Mouse (Mus musculus) liver, postnatal 0 days (tissue): Measurements from ENCODE around the gene Fam124b.

Experiments used
- CTCF ChIP-seq: sonication (generic); IDR thresholded peaks from 2 replicates; pipeline ENCODE4 v1.5.1; 2016; ENCODE audit warnings: antibody characterized with exemption, low read depth
- EP300 ChIP-seq: IDR thresholded peaks from 2 replicates; pipeline ENCODE4 v1.6.1; 2016; ENCODE audit warnings: antibody characterized with exemption, low read depth, mild to moderate bottlenecking

GRCm38 (mm10) chr1:80181414-80181805 lies 36.9 kb downstream of the Fam124b start:
- TF ChIP-seq CTCF, result no peak
- no peak for TF ChIP-seq EP300
